Mouse (Mus musculus) kidney, adult 11 months (tissue): ENCODE measurements around the gene Hyal2.
"Not testable (repeated sequence)": the region's sequence is repeated elsewhere in the genome, so short reads cannot be mapped to it uniquely, and the experiment has no call there.

Experiments used
- DNase-seq: peaks from one replicate; pipeline ENCODE4 v3.0.0; 2022

Hyal2 gene

GRCm38 (mm10) chr9:107547026-107547425, 20.7 kb upstream of the Hyal2 start, which contains the start of gene Zmynd10:
TSS of gene Zmynd10 (plus strand) at chr9:107547298.
- peak; percentile 97 for DNase-seq

GRCm38 (mm10) chr9:107547957-107548356, 19.8 kb upstream of the Hyal2 start:
- no peak for DNase-seq

DNA sequence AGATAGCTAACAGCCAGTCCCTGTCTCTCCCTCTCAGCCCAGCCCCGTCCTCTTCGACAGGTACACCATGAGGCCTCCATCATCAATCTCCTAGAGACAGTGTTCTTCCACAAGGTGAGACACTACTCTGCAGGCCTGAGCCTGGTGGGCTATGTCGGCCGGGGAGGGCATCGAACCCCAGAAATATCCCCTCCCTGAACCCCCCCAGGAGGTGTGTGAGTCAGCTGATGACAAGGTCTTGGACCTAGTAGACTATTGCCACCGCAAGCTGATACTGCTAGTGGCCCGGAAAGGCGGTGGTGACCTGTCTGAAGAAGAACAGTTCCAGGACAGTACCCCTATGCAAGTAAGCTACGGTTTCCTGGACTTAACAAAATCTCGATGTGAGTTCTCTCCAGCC, 18.9 kb upstream of the Hyal2 start:
- DNase-seq = no peak

DNA sequence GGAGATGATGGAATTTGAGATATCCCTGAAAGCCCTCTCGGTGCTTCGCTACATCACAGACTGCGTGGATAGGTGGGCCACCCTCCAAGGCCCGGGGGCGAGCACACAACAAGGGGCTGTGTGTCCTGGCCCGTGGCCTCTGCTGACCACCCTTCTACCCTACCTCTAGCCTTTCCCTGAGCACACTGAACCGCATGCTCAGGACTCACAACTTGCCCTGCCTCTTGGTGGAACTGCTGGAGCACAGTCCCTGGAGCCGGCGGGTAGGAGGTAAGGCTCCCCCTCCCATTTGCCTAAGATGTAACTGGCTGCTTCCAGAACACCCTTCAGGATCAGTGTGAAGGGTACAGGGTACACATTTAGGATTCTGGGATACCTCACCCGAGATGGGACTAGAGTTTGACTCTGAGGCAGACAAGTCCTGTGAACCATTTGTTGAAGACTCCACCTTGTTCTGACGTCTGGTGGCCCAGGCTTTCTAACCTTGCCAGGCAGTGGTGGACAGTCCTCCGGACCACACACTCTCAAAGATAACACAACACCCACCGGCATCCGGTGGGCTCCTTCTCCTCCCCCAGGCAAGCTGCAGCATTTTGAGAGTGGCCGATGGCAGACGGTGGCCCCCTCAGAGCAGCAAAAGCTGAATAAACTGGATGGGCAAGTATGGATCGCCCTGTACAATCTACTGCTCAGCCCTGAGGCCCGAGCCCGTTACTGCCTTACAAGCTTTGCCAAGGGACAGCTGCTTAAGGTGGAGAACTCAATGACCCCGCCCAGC, 18.3 kb upstream of the Hyal2 start:
- no peak for DNase-seq

DNA sequence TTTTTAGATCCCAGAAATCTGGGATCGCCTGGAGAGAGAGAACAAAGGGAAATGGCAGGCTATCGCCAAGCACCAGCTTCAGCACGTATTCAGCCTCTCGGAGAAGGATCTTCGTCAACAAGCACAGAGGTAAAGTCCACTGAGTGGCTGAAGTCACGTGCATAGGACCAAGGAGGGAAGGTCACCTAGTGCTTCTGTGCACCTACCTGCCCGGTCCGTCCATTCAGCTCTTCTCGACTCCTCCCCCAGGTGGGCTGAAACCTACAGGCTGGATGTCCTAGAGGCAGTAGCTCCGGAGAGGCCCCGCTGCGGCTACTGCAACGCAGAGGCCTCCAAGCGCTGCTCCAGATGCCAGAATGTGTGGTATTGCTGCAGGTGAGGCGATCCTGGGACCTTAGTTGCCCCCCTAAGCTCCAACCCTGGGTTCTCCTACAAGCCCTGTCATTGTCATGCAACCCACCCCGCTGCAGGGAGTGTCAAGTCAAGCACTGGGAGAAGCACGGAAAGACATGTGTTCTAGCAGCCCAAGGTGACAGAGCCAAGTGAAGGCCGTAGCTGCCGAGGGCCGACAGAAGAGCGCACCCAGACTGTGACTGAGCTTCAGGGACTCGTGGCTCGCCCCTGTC, 17.1 kb upstream of the Hyal2 start:
- peak; percentile 95 for DNase-seq

GRCm38 (mm10) chr9:107551117-107551889, 16.4 kb upstream of the Hyal2 start, which contains the start of gene Rassf1:
TSS of gene Rassf1 (plus strand) at chr9:107551555.
- DNase-seq = peak; percentile 83

DNA sequence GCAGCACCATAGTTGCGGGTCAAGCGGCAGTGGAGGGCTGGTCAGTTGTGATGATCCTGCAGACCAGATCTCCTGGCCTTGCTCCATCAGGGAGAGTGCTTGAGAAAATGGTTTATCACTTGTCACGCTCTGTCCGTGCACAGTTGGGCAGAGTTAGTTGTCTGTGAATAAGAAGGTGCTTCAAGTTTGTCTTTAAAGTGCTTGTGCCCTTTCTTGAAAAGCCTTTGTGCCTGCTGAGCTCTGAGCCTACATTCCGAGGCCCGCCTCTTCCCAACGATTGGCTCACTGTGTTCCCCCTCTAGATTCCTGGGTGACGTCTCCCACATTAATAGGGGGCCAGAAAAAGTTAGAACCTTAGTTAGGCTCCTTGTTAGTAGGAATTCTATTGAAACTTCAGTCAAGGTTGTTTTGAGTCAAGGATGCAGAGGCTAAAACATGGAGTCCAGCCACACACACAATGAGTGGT, 15.8 kb upstream of the Hyal2 start:
- no peak for DNase-seq

DNA sequence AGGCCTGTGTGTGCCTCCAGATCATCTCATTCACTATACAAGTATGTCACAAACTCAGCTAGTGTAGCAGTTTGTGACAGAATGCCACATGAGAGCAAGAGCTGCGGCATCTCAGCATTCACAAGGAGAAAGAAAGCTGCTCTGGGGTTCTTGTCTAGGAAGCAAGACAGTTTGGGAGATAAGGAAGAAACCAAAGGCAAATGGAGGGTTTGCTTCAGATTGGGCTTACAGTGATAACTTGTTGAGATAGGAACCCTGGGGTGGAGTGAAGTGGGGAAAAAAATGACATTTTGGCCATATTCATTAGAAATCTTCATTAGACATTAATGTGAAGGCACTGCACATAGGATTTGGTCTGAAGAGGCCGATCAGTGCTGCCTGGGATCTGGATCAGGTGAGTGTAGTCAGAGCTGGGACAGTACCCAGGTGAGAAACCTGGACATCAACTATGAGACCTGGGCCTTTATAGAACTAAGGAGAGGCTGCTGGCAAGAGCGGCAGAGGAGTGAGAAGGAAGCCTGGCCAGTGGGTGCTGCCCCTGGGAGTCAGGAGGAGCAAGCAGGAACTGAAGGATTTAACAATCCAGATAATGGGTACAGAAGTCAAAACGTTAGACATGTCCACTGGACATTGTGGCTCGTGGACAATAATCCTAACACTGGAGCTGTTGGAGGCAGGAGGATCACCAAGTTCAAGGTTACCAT, 14.9 kb upstream of the Hyal2 start:
- no peak for DNase-seq

GRCm38 (mm10) chr9:107553541-107554318, 14.0 kb upstream of the Hyal2 start:
- DNase-seq = peak; percentile 63

DNA sequence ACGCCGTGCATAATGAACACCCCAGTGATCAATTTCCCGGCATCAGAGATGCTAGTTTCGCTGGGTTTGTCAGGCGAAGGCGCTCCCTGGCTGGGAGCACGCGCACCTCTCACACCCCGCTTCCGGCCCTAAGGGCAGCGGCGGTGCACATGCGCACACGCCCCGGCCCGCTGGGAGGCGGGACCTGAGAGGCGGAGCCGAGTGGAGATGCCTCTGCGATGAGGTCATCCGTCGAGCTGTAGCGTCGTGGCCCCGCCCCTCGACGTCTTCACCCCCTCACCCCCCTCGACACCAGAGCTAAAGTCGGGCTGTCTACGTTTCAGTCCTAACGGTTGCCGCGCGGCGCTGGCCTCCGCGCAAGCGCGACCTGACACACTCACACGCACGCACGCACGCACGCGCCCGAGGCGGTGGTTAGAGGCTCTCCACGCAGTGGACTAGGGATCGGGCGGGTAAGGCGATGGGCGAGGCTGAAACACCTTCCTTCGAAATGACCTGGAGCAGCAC, 13.4 kb upstream of the Hyal2 start:
- peak; percentile 96 for DNase-seq

DNA sequence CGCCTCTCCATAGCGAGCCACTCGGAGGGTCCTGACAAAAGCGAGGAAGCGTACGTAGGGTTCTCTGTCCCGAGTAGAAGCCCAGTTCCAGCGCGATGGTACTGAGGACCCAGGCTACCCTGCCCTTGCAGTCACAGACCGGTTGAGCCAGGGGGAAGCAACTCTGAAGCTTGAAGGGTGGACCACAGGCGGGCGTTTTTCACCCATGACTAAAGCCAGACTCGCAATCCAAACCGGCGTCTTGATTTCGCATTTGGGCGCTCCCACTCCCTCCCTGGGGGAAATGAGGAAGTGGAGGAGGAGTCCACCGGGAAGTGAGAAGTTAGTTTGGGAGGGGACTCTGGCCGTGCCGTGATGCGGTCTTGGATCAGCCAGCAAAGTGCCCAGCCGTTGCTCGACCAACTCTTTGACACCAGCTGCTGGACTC, 12.7 kb upstream of the Hyal2 start:
- peak; percentile 70 for DNase-seq

GRCm38 (mm10) chr9:107555701-107556100, 12.0 kb upstream of the Hyal2 start:
- DNase-seq = no peak

DNA sequence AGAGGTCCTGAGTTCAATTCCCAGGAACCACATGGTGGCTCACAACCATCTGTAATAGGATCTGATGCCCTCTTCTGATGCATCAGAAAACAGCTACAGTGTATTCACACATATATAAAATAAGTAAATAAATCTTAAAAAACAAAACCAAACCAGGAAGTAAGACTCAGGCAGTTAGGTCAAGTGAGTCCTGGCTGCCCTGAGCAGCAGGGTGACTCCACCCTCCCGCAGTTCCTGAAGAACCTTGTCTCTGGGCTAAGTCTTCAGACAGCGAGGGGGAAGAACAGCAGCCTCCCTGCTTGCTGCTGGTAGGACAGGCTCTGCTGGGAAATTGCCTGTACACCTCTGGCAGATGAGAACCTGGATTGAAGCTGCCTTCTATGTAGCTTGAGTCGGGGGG, 11.4 kb upstream of the Hyal2 start:
- no peak for DNase-seq

DNA sequence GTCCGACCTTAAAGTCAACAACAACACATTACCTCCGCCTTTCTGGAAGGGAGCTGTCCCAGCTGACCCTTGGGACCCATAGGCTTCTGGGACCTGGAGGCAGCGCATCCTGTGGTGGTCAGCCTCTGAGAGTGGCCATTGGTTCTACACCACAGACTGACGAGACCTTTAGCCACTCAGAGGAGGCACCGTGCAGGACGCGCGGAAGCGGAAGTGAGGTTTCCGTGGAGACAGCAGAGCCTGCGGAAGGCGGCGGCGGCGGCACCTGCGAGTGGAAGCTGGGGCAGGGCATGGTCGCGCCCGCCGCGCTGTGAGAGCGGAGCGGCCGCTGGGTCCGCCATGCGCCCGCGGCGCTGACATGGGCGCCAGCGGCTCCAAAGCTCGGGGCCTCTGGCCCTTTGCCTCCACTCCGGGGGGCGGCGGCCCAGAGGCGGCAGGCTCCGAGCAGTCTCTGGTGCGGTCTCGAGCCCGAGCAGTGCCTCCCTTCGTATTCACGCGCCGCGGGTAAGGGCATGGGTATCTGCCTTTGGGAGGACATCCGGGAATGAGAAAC, 4.6 kb upstream of the Hyal2 start, which contains the start of gene Tusc2:
Gene Tusc2, plus strand, starts transcription at position 227 of the 553 bp plus-strand sequence.
- peak; percentile 97 for DNase-seq

DNA sequence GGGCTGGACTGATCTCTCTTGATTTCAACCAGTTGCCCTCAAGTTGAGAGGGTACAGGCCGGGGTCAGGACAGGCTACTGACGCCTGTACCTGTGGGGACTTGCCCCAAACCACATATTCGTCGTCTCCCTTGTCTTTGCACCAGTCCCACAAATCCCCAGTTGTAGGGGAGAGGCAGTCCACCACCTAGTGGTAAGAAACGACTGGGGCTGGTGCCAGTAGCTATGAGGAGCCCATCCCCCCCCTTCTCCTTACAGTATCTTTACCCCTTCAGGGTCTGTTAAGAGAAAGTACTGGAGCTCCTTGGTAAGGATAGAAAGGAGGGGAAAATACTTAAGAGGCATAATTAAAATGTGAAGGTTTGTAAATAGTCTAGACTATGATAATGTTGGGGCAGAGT, 2.2 kb upstream of the Hyal2 start:
- DNase-seq = not testable (repeated sequence)

- peak; percentile 90 for DNase-seq
Measured at GRCm38 (mm10) chr9:107566041-107566709, 1.6 kb upstream of the Hyal2 start.

DNA sequence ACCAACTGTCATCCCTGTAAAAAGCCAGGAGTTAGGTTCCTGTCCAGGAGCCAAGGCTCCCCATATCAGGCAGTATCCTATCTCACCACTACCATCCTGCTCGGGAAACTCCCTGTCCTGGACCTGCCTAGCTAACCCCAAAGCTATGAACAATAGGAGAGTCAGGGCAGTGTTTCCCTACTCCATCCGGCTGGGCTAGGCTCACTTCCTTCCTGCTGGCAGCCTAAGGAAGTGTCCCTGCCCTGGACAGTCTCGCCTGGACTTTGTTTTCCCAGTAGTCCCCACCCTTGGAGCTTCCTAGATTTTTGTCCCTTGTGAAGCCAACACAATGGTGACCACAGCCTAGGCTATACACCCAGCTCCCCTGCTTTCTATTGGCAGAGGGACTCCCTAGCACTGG, 890 bp upstream of the Hyal2 start:
- peak; percentile 83 for DNase-seq

GRCm38 (mm10) chr9:107568331-107569261, 851 bp downstream of the Hyal2 start:
- peak; percentile 90 for DNase-seq

GRCm38 (mm10) chr9:107569270-107569669, 1.5 kb downstream of the Hyal2 start:
- DNase-seq = no peak

- no peak for DNase-seq
Measured at GRCm38 (mm10) chr9:107570016-107570415, 2.3 kb downstream of the Hyal2 start.
